Mouse (Mus musculus) monocyte, adult 2 months (primary cell): Measurements from ENCODE around the gene Zfp553.
"Not testable (repeated sequence)": the region's sequence is repeated elsewhere in the genome, so short reads cannot be mapped to it uniquely, and the experiment has no call there.

Experiments
- DNase-seq, 2 experiments: peaks; one replicate each; pipeline ENCODE4 v3.0.0; 2022; ENCODE audit warnings: low spot score in 2 of 2, low read depth in 1 of 2

The Zfp553 gene

DNA sequence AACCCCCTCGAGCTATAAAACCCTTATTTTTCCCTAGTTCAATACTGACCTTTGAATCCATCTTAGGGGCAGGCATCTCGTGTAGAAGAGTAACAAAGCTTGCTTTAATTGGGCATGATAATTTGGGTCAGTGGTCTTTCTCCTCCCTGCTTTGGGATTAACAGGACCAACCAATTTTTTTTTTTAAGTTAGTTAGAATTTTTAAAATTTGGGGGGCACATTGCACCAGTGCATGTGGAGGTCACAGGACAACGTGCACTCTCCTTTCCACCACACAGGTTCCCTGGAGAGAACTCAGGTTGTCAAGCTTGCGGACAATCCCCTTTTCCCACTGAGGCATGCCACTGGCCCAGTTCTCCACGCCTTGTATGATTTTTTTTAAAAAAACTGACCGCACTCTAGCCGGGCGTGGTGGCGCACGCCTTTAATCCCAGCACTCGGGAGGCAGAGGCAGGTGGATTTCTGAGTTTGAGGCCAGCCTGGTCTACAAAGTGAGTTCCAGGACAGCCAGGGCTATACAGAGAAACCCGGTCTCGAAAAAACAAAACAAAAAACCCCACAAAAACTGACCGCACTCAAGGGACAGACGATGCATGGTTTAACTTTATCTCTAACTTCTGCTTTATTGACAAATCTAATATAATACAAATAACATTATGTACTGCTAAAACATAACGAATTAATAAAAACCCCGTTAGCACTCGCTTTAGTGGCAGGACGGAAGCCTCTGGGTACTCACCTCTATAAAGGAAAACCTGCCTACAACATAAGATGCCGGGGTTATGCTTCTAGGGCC, 837 bp upstream of the Zfp553 start:
- no peak for DNase-seq

DNA sequence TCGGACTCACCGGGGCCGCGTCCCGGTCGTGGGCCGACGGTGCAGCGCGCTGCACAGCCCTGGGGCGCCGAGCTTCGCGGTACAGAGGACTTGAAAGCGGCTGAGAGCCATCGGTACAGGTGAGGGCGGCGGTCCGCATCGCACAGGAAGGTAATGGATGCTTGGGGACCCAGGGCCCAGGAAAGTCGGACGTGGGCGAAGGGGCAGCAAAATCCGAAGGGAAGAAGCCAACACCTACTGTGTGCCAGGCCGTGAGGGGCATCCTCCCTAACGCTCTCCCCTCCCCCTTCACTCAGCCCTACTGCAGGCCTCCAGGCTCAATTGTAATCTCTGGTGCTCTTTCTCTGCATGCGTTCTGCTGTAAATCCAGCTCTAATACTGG, 498 bp downstream of the Zfp553 start:
- no peak for DNase-seq

DNA sequence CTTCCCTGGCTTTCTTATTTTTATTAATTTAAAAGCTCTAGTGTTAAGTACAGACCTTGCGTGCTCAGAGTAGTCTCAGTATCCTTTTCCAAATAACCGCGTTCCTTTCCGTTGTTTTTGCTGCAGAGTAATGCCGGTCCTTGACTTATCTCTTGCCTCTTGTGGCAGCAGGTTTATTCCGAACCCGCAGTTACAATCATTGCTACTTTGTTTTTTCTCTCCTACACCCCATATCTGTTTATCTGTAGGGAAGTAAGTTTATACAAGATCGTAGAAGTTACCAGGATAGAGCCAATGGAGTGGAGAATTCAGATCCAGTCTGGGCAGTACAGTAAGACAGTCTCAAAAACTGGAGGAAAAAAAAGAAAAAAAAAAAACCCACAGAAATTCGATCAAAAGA, 904 bp downstream of the Zfp553 start:
- DNase-seq: no peak

DNA sequence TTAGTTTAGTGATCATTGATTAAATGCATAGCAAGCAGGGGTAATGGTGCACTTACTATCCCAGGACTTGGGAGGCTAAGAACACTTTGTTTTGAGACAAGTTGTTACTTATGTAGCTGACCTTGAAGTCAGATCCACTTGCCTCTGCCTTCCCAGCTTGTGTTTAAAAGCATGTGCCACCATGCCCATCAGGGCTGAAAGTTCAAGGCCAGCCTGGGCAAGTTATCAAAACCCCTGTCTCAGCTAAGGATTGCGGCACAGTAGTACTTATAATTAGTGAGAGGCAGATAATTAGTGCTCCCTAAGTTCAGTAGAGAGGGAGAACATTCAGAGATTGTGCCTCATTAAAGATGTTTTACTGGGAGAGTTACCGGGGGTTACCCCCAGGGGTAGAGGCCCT, 1.9 kb downstream of the Zfp553 start:
- DNase-seq: no peak

DNA sequence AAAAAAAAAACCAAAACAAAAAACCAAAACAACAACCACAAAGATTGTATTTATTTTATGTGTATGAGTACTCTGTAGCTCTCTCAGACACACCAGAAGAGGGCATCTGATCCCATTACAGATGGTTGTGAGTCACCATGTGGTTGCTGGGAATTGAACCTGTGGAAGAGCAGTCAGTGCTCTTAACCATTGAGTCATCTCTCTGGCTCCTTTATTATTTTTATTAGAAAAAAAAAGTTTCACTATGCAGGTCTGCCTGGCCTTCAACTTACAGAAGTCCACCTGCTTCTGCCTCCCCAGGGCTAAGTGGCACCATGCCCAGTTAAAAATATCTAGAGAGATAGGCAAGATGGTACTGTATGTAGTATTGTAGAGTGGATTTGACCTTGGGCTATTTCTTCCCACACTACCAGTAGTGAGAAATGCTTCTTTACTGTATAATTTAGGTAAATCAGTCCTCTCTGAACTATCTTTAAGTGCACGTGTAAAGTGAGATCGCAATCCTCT, 10.6 kb downstream of the Zfp553 start:
- no peak for DNase-seq

DNA sequence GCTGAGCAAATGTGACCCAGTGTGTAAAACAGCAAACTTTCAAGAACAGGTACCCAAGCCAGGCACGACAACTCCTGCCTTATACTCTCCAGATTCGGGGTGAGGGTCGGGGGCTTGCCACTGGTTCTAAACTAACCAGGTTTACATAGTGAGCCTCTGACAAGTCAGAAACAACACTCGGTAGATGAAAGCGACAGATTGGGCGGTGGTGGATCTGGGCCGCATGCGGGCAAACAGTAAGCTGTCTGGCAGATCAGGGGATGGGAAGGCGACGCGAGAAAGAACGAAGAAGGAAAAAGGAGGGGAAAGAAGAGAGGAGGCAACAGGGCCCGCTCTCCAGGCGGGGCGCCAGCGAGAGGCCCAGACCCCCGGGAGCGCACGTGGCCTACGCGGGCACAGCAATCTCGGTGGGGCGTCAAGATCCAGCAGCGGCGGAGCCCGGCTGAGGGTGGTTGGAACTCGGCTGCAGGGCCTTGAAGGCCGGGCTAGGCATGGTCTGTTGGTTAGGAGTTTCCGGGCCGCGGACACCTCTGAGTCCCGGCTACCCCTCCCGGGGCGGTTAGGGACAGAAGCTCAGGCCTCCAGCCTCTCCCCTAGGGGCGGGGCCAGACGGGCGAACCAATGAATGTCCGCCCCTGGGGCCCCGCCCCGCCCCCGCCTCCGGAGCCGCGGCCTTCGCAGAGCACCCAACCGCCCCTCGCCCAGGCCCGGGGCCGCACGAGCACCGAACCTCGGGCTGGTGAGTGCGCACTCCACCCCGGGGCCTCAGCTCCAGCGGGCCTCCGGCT, 11.2 kb downstream of the Zfp553 start, which contains the start of gene Zfp771:
TSS of gene Zfp771 (plus strand) at position 405 of the 788 bp plus-strand sequence.
- peak; percentile 66 to 77 for DNase-seq

DNA sequence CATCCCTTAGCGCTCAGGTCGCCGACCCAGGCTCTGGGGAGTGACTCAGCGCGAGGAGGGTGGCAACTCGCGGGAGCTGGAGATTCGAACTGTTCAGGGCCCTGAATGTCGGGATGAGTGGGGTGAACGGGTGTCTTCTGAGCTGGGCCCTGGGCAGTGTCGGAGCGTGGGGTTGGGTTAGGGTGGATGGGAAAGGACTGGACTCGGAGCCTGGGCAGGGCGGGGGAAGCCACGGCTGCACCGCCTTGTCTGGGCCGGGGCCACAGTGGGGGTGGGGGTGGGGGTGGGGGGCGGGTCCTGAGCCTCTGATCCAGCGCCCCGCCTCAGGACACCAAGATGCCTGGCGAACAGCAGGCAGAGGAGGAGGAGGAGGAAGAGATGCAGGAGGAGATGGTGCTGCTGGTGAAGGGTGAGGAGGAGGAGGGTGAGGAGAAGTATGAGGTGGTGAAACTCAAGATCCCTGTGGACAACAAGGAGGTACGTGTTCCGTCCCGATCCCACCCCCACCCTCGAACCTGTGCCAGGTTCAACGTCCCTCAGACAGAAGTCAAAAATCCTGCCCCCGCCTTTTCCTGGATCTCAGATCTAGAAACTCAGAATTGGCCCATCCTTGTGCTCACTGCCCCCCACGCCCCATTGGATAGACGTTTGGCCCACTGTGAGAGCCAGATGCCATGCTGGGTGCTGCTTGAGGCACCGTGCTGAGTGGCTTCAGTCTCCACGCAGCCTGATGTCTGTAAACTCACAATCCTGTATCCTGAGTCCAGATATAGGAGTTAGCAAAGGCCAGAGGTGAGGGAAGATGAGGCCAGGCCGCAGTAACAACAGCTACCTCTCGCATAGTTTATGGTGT, 12.0 kb downstream of the Zfp553 start:
- DNase-seq: no peak

DNA sequence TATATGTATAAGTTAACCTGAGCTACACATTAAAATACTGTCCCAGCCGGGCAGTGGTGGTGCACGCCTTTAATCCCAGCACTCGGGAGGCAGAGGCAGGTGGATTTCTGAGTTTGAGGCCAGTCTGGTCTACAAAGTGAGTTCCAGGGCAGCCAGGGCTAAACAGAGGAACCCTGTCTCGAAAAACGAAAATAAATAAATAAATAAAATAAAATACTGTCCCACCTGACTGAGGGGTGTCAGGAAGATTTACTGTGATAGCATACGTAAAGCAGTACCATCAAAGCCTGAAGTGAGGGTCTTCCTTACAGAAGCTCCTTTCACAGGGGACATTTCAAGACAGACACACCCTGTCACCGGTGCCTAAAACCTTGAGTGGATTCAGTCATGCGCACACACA, 17.6 kb downstream of the Zfp553 start:
- DNase-seq: not testable (repeated sequence)

DNA sequence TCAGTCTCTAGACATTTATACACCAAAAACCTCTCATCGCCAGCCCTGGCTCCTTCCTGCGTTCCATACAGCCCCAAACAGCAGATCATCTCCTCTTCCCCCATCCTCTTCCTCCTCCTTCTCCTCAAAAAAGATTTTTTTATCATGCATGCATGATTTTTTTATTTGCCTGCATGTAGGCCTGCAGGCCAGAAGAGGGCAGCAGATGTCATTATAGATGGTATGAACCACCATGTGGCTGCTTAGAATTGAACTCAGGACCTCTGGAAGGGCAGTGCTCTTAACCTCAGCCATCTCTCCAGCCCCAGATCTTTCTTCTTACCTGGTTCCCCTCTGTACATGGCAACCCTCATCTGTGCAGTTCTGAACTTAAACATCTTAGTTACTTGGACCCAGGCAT, 19.6 kb downstream of the Zfp553 start:
- DNase-seq: no peak

DNA sequence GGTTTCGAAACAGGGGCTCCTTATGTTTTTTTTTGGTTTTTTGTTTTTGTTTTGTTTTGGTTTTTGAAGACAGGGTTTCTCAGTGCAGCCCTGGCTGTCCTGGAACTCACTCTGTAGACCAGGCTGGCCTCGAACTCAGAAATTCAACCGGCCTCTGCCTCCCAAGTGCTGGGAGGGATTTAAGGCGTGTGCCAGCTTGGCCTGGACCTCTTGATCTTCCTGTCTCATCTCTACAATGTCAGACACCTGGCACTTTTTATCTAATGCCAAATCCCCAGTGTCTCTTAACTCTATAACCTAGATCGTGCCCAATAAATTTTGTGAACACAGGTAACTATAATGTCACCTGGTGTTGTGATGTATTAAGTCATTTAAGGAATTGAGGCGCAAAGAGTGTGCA, 20.5 kb downstream of the Zfp553 start:
- no peak for DNase-seq

DNA sequence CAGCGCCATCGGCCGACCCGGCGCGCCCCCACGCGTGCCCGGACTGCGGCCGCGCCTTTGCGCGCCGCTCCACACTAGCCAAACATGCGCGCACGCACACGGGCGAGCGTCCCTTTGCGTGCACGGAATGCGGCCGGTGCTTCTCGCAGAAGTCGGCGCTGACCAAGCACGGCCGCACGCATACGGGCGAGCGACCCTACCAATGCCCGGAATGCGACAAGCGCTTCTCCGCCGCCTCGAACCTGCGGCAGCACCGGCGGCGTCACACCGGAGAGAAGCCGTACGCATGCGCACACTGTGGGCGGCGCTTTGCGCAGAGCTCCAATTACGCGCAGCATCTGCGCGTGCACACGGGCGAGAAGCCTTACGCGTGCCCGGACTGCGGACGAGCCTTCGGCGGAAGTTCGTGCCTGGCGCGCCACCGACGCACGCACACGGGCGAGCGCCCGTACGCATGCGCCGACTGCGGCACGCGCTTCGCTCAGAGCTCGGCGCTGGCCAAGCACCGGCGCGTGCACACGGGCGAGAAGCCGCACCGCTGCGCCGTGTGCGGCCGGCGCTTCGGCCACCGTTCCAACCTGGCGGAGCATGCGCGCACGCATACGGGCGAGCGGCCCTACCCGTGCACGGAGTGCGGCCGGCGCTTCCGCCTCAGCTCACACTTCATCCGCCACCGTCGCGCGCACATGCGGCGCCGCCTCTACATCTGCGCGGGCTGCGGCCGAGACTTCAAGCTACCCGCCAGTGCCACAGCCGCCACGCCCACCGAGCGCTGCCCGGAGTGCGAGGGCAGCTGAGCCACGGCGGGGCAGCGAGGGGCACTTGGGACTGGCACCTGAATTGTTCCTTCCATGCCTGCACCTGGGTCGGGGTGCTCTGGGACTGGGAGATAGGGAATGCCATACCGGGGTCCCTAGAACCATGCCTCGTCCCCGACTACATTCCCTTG, 21.2 kb downstream of the Zfp553 start:
- peak; percentile 86 to 87 for DNase-seq

DNA sequence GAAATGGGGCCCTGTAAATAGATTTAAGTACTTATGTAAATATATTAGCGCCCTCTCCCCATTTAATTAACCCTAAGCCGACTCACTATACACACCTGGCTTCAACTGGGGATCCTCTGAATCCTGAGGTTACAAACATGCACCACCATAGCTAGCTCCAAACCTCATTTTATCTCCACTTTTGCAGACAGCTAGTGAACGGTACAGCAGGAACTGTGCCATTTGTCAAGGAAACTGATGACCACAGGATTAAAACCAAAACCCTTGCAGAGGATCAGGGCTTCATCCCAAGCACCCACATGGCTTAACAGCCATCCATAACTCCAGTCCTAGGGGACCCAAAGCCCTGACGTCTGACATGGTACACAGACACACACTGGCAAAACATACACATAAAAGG, 22.1 kb downstream of the Zfp553 start:
- DNase-seq: no peak

DNA sequence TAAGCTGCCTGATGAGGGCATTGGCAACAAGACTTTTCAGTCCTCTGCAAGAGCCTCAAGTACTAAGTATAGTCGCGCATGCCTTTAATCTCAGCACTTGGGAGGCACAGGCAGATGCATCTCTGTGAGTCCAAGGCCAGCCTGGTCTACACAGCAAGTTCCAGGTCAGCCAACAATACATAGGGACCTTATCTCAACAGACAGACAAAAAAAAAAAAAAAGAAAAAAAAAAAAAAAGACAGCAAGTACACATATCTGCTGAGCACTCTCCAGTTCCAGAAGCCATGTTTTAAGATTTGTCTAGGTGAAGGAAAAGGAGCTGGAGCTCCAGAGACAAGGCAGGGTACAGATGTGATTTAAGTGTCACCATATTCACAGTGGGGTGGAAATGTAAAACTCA, 23.1 kb downstream of the Zfp553 start:
- DNase-seq: no peak

DNA sequence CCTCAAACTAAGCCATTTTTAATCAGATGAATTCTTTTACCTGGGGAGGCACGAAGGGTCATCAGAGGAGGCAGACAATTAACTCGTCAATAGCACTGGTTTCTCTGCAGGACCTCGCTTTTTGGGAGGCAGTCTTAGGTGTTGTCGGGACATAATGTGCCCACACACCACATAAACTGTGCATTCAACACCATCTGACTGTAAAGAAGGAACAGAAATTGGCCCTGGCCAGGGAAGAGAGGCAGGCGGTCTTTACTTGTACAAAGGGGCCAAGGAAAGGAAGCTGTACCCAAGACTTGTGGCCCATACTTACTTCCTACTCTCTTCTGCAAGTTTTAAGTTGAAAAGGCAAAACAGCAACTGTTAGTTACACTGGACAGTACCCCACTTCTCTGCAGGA, 23.7 kb downstream of the Zfp553 start:
- DNase-seq: no peak

DNA sequence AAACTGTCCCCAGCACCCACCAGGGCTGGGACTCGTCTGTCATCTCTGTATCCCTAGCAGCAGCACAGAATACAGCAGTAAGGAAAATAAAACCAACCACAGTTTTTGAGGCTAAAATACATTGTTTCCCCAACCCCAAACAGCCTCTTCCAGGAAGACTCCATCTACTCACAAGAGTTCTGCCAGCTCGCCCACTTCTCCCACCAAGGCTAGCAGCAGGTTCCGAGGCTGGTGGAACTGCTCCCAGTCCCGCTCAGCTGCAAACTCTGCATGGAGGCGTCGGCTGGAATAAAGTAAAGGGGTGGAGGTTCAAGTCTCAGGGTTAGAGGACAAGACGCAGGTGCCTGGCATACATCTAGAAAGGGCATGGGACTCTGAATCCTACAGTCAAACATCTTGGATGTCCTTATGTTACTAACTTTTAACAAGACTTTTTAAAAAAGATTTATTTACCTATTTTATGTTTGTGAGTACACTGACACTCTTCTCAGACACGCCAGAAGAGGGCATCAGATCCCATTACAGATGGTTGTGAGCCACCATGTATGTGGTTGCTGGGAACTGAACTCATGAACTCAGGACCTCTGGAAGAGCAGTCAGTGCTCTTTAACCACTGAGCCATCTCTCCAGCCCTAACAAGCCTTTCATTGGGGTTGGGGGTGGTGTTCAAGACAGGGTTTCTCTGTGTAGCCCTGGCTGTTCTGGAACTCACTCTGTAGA, 26.5 kb downstream of the Zfp553 start:
- DNase-seq: no peak

DNA sequence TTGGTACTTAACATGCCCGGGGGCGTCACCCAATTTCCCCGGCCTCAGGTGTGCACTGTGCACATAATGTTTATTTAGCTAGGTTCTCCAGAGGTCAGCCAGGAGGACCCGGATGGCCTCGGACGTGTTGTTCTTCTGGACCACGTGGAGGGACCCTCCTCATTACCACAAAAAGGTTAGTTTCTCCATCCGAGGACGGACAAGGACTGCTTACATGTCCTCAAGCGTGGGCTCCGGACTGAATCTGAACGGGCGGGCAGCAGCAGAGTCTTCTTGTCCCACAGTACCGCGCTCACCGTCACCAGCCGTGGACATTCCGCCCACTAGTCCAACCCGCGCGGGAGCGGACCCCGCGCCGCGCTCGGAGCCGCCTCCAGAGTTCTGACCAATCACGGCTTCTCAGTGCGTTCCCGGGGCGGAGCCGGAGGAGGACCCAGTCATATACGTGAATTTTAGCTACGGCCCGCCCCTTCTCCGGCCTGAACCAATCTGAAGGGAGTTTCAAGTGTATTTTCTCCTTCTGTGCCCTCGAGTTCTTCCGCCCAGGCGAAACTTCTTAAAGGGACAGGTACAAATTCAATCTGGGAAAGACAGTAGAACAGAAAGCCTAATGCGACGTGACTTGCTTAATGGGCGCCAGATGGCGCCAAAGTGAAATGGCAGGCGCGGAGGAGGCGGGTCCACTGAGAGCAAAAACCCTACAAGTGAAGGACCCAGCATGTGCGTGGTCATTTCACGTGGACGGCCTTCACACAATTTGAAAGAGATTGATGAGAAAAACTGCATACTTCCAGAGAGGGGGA, 27.6 kb downstream of the Zfp553 start, which contains the start of gene Dctpp1:
TSS of gene Dctpp1 (minus strand) at position 401 of the 803 bp plus-strand sequence.
- DNase-seq: peak; percentile 89 to 94

DNA sequence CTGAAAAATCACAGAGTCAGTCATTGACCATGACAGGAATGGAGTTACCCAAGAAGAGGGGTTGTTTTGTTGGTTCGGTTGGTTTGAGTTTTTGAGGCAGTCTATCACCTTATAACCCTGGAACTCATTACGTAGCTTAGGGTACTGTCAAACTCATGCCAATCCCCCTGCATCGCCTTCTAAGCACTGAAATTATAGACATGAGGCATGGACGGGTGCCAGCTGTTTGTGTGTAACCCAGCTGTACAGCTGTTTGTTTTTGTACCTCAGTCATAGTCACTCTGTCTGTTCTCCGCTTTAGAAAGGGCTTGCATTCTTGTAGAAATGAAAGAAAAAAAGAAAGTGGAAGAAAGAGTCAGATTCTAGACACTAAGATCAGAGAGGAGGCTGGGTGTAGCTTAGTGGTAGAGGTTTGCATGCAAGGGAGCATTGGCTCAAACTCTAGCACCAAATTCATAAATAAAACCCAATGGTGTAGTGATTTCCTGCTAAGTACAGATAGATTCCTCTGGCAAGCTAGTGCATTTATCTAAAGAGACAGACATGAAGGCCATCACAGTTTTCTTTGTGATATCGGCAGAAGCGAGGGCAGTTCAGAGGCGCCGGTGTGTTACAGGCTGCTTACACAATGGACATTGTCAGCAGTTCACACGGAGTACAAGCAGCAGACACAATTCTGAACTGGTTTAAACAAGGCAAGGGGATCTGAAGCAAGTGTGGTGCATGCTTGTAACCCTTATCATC, 29.5 kb downstream of the Zfp553 start:
- DNase-seq: no peak

DNA sequence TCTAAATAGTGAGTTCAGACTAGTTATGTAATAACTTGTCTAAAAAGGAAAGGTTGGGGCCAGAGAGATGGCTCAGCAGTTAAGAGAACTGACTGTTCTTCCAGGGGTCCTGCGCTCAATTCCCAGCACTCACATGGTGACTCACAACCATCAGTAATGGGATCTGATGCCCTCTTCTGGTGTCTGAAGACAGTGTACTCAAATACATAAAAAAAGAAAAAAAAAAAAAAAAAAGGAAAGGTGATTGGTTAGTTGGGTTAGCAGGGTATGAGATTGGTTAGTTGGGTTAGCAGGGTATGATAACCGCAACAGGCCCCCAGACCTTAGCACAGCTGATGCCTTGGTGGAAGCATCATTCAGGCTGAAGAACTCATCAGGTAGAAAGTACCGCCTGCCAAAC, 30.7 kb downstream of the Zfp553 start:
- DNase-seq: no peak
